Mouse (Mus musculus): ENCODE results near the gene Pdcd6ip. TPM values are rescaled to one million over a fixed set of nuclear protein-coding genes. Genes with fewer than 3 reads are reported as not detected.

Gene Pdcd6ip
- total and polyA plus RNA-seq, 2 experiments from 2014 or later: 38.3 to 44.2 TPM

- peaks cover 89% of the 10 kb centered on the region for H3K36me3 ChIP-seq (replicated peaks; ENCODE audit: control insufficient read depth, insufficient read depth, low read length)
Observed at GRCm38 (mm10) chr9:113673721-113674120, 34.3 kb downstream of the Pdcd6ip start.

GRCm38 (mm10) chr9:113672352-113672751, 35.7 kb downstream of the Pdcd6ip start:
- Histone ChIP-seq H3K4me1 (ENCODE audit: control insufficient read depth, insufficient read depth) (no peaks in the 10 kb centered on the region), H3K36me3 (replicated peaks; ENCODE audit: control insufficient read depth, insufficient read depth, low read length) (peaks cover 91% of the 10 kb centered on the region), H3K4me2 (ENCODE audit: low read depth, low read length) (no peak overlapping the region), H3K9me3 (replicated peaks; ENCODE audit: control insufficient read depth, low read length) (no peaks in the 10 kb centered on the region), H3K9ac (replicated peaks; ENCODE audit: low read depth, low read length) (no peak overlapping the region), H3K27ac (ENCODE audit: low read depth) (no peak overlapping the region), H3K27me3 (ENCODE audit: control insufficient read depth, insufficient read depth, low read length) (no peaks in the 10 kb centered on the region), H3K4me3 (ENCODE audit: low read depth, low read length) (no peak overlapping the region)
- no peak for ATAC-seq (ENCODE audit: insufficient read depth, low read depth)
- TF ChIP-seq EP300 (IDR thresholded peaks at IDR 0.05; ENCODE audit: low read depth) (no peak), CTCF (IDR thresholded peaks at IDR 0.05; ENCODE audit: low read depth) (no peak)
- WGBS: 90% methylated on average over 5 of the region's 5 CpGs
- DNase-seq (ENCODE audit: low spot score): no peak

More at GRCm38 (mm10) chr9:113673721-113674120, 34.3 kb downstream of the Pdcd6ip start:
- no peak overlapping the region for H3K9ac ChIP-seq (replicated peaks; ENCODE audit: low read depth, low read length)
- H3K27me3 ChIP-seq (ENCODE audit: control insufficient read depth, insufficient read depth, low read length): no peaks in the 10 kb centered on the region
- 90% methylated on average over 6 of the region's 6 CpGs for WGBS
- TF ChIP-seq EP300 (IDR thresholded peaks at IDR 0.05; ENCODE audit: low read depth) (no peak), CTCF (IDR thresholded peaks at IDR 0.05; ENCODE audit: low read depth) (no peak)
- no peak overlapping the region for H3K4me2 ChIP-seq (ENCODE audit: low read depth, low read length)
- no peaks in the 10 kb centered on the region for H3K4me1 ChIP-seq (ENCODE audit: control insufficient read depth, insufficient read depth)
- H3K4me3 ChIP-seq (ENCODE audit: low read depth, low read length): no peak overlapping the region
- no peak for ATAC-seq (ENCODE audit: insufficient read depth, low read depth)
- H3K27ac ChIP-seq (ENCODE audit: low read depth): no peak overlapping the region
- H3K9me3 ChIP-seq (replicated peaks; ENCODE audit: control insufficient read depth, low read length): no peaks in the 10 kb centered on the region
- DNase-seq (ENCODE audit: low spot score): no peak

DNA sequence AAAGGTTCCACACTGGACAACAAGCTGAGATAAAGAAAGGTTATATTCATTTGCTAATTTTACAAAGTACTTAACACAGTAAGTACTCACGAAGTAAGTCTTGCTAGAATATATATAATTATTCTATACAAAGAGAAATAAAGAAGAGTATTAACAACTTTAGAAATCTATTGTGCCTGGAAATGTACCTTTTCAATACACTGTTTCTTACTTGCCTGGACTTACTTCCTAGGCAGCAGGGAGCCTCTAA, 37.3 kb downstream of the Pdcd6ip start:
- H3K9me3 ChIP-seq (replicated peaks; ENCODE audit: control insufficient read depth, low read length): no peaks in the 10 kb centered on the region
- H3K9ac ChIP-seq (replicated peaks; ENCODE audit: low read depth, low read length): no peak overlapping the region
- TF ChIP-seq EP300 (IDR thresholded peaks at IDR 0.05; ENCODE audit: low read depth): no peak
- TF ChIP-seq CTCF (IDR thresholded peaks at IDR 0.05; ENCODE audit: low read depth): no peak
- H3K4me2 ChIP-seq (ENCODE audit: low read depth, low read length): no peak overlapping the region
- peaks cover 91% of the 10 kb centered on the region for H3K36me3 ChIP-seq (replicated peaks; ENCODE audit: control insufficient read depth, insufficient read depth, low read length)
- H3K27me3 ChIP-seq (ENCODE audit: control insufficient read depth, insufficient read depth, low read length): no peaks in the 10 kb centered on the region
- 91% methylated on average over 1 of the region's 1 CpGs for WGBS
- H3K4me1 ChIP-seq (ENCODE audit: control insufficient read depth, insufficient read depth): no peaks in the 10 kb centered on the region
- ATAC-seq (ENCODE audit: insufficient read depth, low read depth): no peak
- no peak for DNase-seq (ENCODE audit: low spot score)
- H3K27ac ChIP-seq (ENCODE audit: low read depth): no peak overlapping the region
- H3K4me3 ChIP-seq (ENCODE audit: low read depth, low read length): no peak overlapping the region

DNA sequence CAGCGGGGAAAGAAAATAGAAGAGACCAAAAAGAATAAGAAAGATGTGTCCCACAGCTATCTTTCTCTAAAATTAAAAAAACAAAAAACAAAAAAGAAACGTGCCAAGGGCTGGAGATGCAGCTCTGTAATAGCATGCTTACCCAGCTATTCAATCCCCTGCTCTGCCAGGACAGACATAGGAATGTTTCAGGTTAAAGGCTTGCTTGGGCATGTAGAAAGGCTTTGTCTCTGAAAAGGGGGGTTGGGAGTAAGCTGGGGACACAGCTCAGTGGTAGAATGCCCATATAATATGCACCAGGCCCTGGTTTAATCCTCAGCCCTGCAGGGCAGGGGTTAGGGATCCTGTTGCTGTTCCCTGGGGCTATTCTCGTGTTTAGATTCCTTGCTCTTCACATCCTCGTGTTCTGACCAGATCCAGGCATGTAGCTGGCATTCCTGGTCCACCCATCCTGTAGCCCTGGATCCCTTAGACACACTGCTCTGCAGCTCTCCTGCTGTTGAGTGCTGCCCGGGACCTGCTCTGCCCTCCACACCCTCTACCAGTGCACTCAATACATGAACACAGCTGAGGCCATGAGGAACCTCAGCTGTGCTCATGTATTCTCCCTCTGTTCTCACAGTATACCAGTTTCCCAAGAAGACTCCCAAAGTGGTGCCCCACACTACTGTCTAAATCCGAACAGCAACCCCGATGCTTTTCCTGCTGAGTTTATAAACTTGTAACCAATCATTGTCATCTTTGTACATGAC, 37.8 kb downstream of the Pdcd6ip start:
- H3K36me3 ChIP-seq (replicated peaks; ENCODE audit: control insufficient read depth, insufficient read depth, low read length): peaks cover 90% of the 10 kb centered on the region
- no peak overlapping the region for H3K9ac ChIP-seq (replicated peaks; ENCODE audit: low read depth, low read length)
- ATAC-seq (ENCODE audit: insufficient read depth, low read depth) (no peak), DNase-seq (ENCODE audit: low spot score) (no peak)
- TF ChIP-seq EP300 (IDR thresholded peaks at IDR 0.05; ENCODE audit: low read depth): no peak
- no peak for TF ChIP-seq CTCF (IDR thresholded peaks at IDR 0.05; ENCODE audit: low read depth)
- no peaks in the 10 kb centered on the region for H3K4me1 ChIP-seq (ENCODE audit: control insufficient read depth, insufficient read depth)
- H3K9me3 ChIP-seq (replicated peaks; ENCODE audit: control insufficient read depth, low read length): no peaks in the 10 kb centered on the region
- H3K27ac ChIP-seq (ENCODE audit: low read depth): no peak overlapping the region
- H3K4me3 ChIP-seq (ENCODE audit: low read depth, low read length): no peak overlapping the region
- WGBS: 85% methylated on average over 7 of the region's 7 CpGs
- H3K27me3 ChIP-seq (ENCODE audit: control insufficient read depth, insufficient read depth, low read length): no peaks in the 10 kb centered on the region
- no peak overlapping the region for H3K4me2 ChIP-seq (ENCODE audit: low read depth, low read length)

GRCm38 (mm10) chr9:113663476-113663875, 44.6 kb downstream of the Pdcd6ip start:
- Histone ChIP-seq H3K9me3 (replicated peaks; ENCODE audit: control insufficient read depth, low read length) (no peaks in the 10 kb centered on the region), H3K27me3 (ENCODE audit: control insufficient read depth, insufficient read depth, low read length) (no peaks in the 10 kb centered on the region), H3K9ac (replicated peaks; ENCODE audit: low read depth, low read length) (no peak overlapping the region), H3K4me2 (ENCODE audit: low read depth, low read length) (no peak overlapping the region), H3K4me3 (ENCODE audit: low read depth, low read length) (no peak overlapping the region), H3K4me1 (ENCODE audit: control insufficient read depth, insufficient read depth) (no peaks in the 10 kb centered on the region), H3K36me3 (replicated peaks; ENCODE audit: control insufficient read depth, insufficient read depth, low read length) (peaks cover 90% of the 10 kb centered on the region), H3K27ac (ENCODE audit: low read depth) (no peak overlapping the region)
- ATAC-seq (ENCODE audit: insufficient read depth, low read depth) (no peak), DNase-seq (ENCODE audit: low spot score) (no peak)
- TF ChIP-seq EP300 (IDR thresholded peaks at IDR 0.05; ENCODE audit: low read depth) (no peak), CTCF (IDR thresholded peaks at IDR 0.05; ENCODE audit: low read depth) (no peak)
- 75% methylated on average over 4 of the region's 4 CpGs for WGBS

- no peak for DNase-seq (ENCODE audit: low spot score)
- no peaks in the 10 kb centered on the region for H3K4me1 ChIP-seq (ENCODE audit: control insufficient read depth, insufficient read depth)
- no peak overlapping the region for H3K27ac ChIP-seq (ENCODE audit: low read depth)
- no peak overlapping the region for H3K9ac ChIP-seq (replicated peaks; ENCODE audit: low read depth, low read length)
- H3K4me2 ChIP-seq (ENCODE audit: low read depth, low read length): no peak overlapping the region
- H3K36me3 ChIP-seq (replicated peaks; ENCODE audit: control insufficient read depth, insufficient read depth, low read length): peaks cover 90% of the 10 kb centered on the region
- TF ChIP-seq EP300 (IDR thresholded peaks at IDR 0.05; ENCODE audit: low read depth): no peak
- WGBS: 88% methylated on average over 1 of the region's 1 CpGs
- H3K9me3 ChIP-seq (replicated peaks; ENCODE audit: control insufficient read depth, low read length): no peaks in the 10 kb centered on the region
- H3K4me3 ChIP-seq (ENCODE audit: low read depth, low read length): no peak overlapping the region
- ATAC-seq (ENCODE audit: insufficient read depth, low read depth): no peak
- no peaks in the 10 kb centered on the region for H3K27me3 ChIP-seq (ENCODE audit: control insufficient read depth, insufficient read depth, low read length)
Observed at GRCm38 (mm10) chr9:113657837-113658236, 50.2 kb downstream of the Pdcd6ip start.

Data from heart, postnatal 0 days (tissue).